Mouse (Mus musculus): ENCODE data around the gene Alox5.

GRCm38 (mm10) chr6:116405715-116406114, 55.3 kb downstream of the Alox5 start:
- TF ChIP-seq CTCF (IDR thresholded peaks at IDR 0.05; ENCODE audit: extremely low read depth, insufficient read depth, low read length): no peak
- no peak for TF ChIP-seq POLR2A (IDR thresholded peaks at IDR 0.05; ENCODE audit: extremely low read depth, insufficient read depth, low read length)

Data from cortical plate, adult 2 months (tissue).